Comparison of ENCODE assay signal across 14 mouse cellular contexts in the genomic region with DNA sequence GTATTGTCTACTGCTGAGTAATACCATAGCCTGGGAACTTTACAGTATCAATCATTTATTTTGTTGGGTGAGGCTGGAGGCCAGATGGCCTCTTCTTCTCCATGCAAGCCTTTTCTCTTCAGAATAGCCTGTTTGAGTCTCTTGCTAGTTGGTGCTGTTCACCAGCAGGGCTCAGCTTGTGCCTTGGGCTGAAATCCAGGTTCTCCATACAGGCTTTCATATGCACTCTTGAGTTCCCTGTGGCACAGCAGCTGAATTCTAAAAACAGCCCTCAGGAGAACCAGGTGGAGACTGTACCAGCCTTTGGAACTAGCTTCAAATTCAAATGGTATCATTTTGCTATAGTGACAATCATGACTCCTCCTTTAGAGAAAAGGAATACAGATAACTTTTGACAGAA.
"Had no signal": no experiment of that assay in that cellular context is flagged by ENCODE, and none has a peak within 500 bp of the region (broad histone marks: within the 10 kb centered on the region; RNA-seq: fewer than 3 reads in every experiment).

No protein-coding gene starts in this region.

- H3K9me3 ChIP-seq: limb, embryonic 15.5 days; liver, embryonic 12.5 days; midbrain, embryonic 10.5 days; midbrain, embryonic 15.5 days; neural tube, embryonic 13.5 days had no signal

- H3K4me3 ChIP-seq: layer of hippocampus, adult 2 months; limb, embryonic 15.5 days; liver, embryonic 12.5 days; midbrain, embryonic 10.5 days; midbrain, embryonic 15.5 days; neural tube, embryonic 13.5 days had no signal

- H3K36me3 ChIP-seq: limb, embryonic 15.5 days; liver, embryonic 12.5 days; midbrain, embryonic 10.5 days; midbrain, embryonic 15.5 days; neural tube, embryonic 13.5 days had no signal

- H3K27ac ChIP-seq: kidney, postnatal 0 days; layer of hippocampus, adult 2 months; limb, embryonic 15.5 days; liver, embryonic 12.5 days; midbrain, embryonic 10.5 days; midbrain, embryonic 15.5 days; neural tube, embryonic 13.5 days had no signal

- H3K9ac ChIP-seq: limb, embryonic 15.5 days; liver, embryonic 12.5 days; lung, embryonic 14.5 days; midbrain, embryonic 15.5 days; neural tube, embryonic 13.5 days had no signal

- H3K4me2 ChIP-seq: limb, embryonic 15.5 days; liver, embryonic 12.5 days; lung, embryonic 14.5 days; midbrain, embryonic 15.5 days; neural tube, embryonic 13.5 days had no signal

- H3K27me3 ChIP-seq: limb, embryonic 15.5 days; liver, embryonic 12.5 days; midbrain, embryonic 15.5 days; neural tube, embryonic 13.5 days had no signal

- DNase-seq: kidney, adult 9 months; kidney, postnatal 4 days; lung, embryonic 14.5 days; lung, postnatal 10 days; lung, postnatal 4 days; retina, postnatal 1 day; thymus, postnatal 36 days had no signal

- ATAC-seq: liver, embryonic 12.5 days; midbrain, embryonic 15.5 days had no signal

- H3K4me1 ChIP-seq: limb, embryonic 15.5 days; liver, embryonic 12.5 days; midbrain, embryonic 10.5 days; midbrain, embryonic 15.5 days; neural tube, embryonic 13.5 days had no signal
